Mouse (Mus musculus) midbrain, embryonic 15.5 days (tissue): ENCODE measurements around the gene AC134908.4. TPM values are rescaled to one million over a fixed set of nuclear protein-coding genes. Genes with fewer than 3 reads are reported as not detected.

Source experiments
- ATAC-seq: fragments of 200-750 bp; cut with Nextera tagmentation; replicated peaks from 2 replicates; pipeline ENCODE4 v1.8.0; 2017; ENCODE audit warnings: moderate TSS enrichment
- H3K27ac ChIP-seq: fragments of 300-500 bp; sonication (generic); 2 replicates; pipeline ENCODE4 v1.5.1; 2015; ENCODE audit warnings: mild to moderate bottlenecking, inconsistent platforms
- H3K27me3 ChIP-seq: fragments of 300-500 bp; sonication (generic); replicated peaks from 2 replicates; pipeline ENCODE4 v1.6.1; 2015; ENCODE audit warnings: inconsistent platforms
- H3K36me3 ChIP-seq: fragments of 300-500 bp; sonication (generic); replicated peaks from 2 replicates; pipeline ENCODE4 v1.6.1; 2015; ENCODE audit warnings: inconsistent platforms
- H3K4me1 ChIP-seq: fragments of 300-500 bp; sonication (generic); 2 replicates; pipeline ENCODE4 v1.6.1; 2015; ENCODE audit warnings: inconsistent platforms
- H3K4me2 ChIP-seq: fragments of 300-500 bp; sonication (generic); 2 replicates; pipeline ENCODE4 v1.6.1; 2015; ENCODE audit warnings: inconsistent platforms, mild to moderate bottlenecking, moderate library complexity
- H3K4me3 ChIP-seq: fragments of 300-500 bp; sonication (generic); 2 replicates; pipeline ENCODE4 v1.5.1; 2015; ENCODE audit warnings: mild to moderate bottlenecking, inconsistent platforms
- H3K9ac ChIP-seq: fragments of 300-500 bp; sonication (generic); 2 replicates; pipeline ENCODE4 v1.6.1; 2015; ENCODE audit warnings: mild to moderate bottlenecking, inconsistent platforms
- H3K9me3 ChIP-seq: fragments of 300-500 bp; sonication (generic); 2 replicates; pipeline ENCODE4 v1.6.1; 2016; ENCODE audit warnings: inconsistent platforms
- WGBS: fragments of 180-500 bp; shearing (Covaris S2); methylation state at CpG from one replicate; pipeline ENCODE4 v1.1.7; 2015; ENCODE audit warnings: mixed read lengths; 5-methylcytosine and 5-hydroxymethylcytosine counted together
- polyA plus RNA-seq: library from polyadenylated mRNA; unstranded; fragments of >200 nt; fragmentation: Nextera tagmentation; extraction: Ambion mirVana; gene quantifications from 2 replicates; pipeline ENCODE4 v1.2.1, GENCODE M21; 2015

Gene AC134908.4
- polyA plus RNA-seq, result 1.3 TPM in 1 of 2 replicates, not detected in the other

GRCm38 (mm10) chr17:25795609-25796092 lies at the start of gene AC134908.4:
AC134908.4 (minus strand) TSS chr17:25795659.
- no peak for ATAC-seq
- peaks cover 52% of the 10 kb centered on the region for H3K4me1 ChIP-seq
- peak within 1 kb of the TSS; percentile 59 for H3K27ac ChIP-seq
- WGBS, result 7% methylated on average over 6 of the region's 6 CpGs
- H3K27me3 ChIP-seq, result no peaks in the 10 kb centered on the region; the same call in 1 of the 2 replicates
- no peaks in the 10 kb centered on the region for H3K36me3 ChIP-seq
- no peaks in the 10 kb centered on the region for H3K9me3 ChIP-seq
- peak within 1 kb of the TSS; percentile 48 for H3K9ac ChIP-seq
- H3K4me3 ChIP-seq, result peak within 1 kb of the TSS; percentile 57
- peak within 1 kb of the TSS; percentile 92 for H3K4me2 ChIP-seq

- H3K4me3 ChIP-seq, result peak within 1 kb of the TSS; percentile 87
- WGBS, result 2% methylated on average over 21 of the region's 21 CpGs
- peaks cover 18% of the 10 kb centered on the region for H3K4me1 ChIP-seq
- H3K4me2 ChIP-seq, result peak within 1 kb of the TSS; percentile 90
- H3K9ac ChIP-seq, result peak within 1 kb of the TSS; percentile 80
- no peaks in the 10 kb centered on the region for H3K27me3 ChIP-seq
- no peaks in the 10 kb centered on the region for H3K9me3 ChIP-seq
- ATAC-seq, result peak; percentile 94
- peaks cover 26% of the 10 kb centered on the region for H3K36me3 ChIP-seq
- peak within 1 kb of the TSS; percentile 74 for H3K27ac ChIP-seq
Measured at GRCm38 (mm10) chr17:25844396-25844901, 49.0 kb upstream of the AC134908.4 start, which contains the start of gene Rhot2. Rhot2 (minus strand) TSS chr17:25844851.

GRCm38 (mm10) chr17:25843636-25844395 lies 48.4 kb upstream of the AC134908.4 start:
- Histone ChIP-seq H3K4me2 (peak overlapping the region; percentile 90), H3K4me1 (peaks cover 18% of the 10 kb centered on the region), H3K27ac (peak overlapping the region; percentile 74), H3K9ac (peak overlapping the region; percentile 80), H3K9me3 (no peaks in the 10 kb centered on the region), H3K27me3 (no peaks in the 10 kb centered on the region), H3K36me3 (peaks cover 29% of the 10 kb centered on the region), H3K4me3 (peak overlapping the region; percentile 87)
- WGBS, result 4% methylated on average over 38 of the region's 38 CpGs
- peak; percentile 27 for ATAC-seq

- H3K4me2 ChIP-seq, result peak overlapping the region; percentile 90
- H3K9me3 ChIP-seq, result no peaks in the 10 kb centered on the region
- no peaks in the 10 kb centered on the region for H3K27me3 ChIP-seq
- H3K4me1 ChIP-seq, result peaks cover 20% of the 10 kb centered on the region
- no peak overlapping the region for H3K27ac ChIP-seq
- peak overlapping the region; percentile 87 for H3K4me3 ChIP-seq
- peak overlapping the region; percentile 23; the same call in 1 of the 2 replicates for H3K9ac ChIP-seq
- no peak for ATAC-seq
- WGBS, result 89% methylated on average over 4 of the region's 4 CpGs
- H3K36me3 ChIP-seq, result peaks cover 29% of the 10 kb centered on the region
Measured at GRCm38 (mm10) chr17:25843122-25843521, 47.7 kb upstream of the AC134908.4 start.

GRCm38 (mm10) chr17:25842509-25842908 lies 47.0 kb upstream of the AC134908.4 start:
- H3K4me1 ChIP-seq, result peaks cover 26% of the 10 kb centered on the region
- no peak overlapping the region for H3K9ac ChIP-seq
- WGBS, result 78% methylated on average over 3 of the region's 3 CpGs
- no peak for ATAC-seq
- no peak overlapping the region for H3K4me2 ChIP-seq
- H3K4me3 ChIP-seq, result no peak overlapping the region
- peaks cover 29% of the 10 kb centered on the region for H3K36me3 ChIP-seq
- no peak overlapping the region for H3K27ac ChIP-seq
- no peaks in the 10 kb centered on the region for H3K9me3 ChIP-seq
- H3K27me3 ChIP-seq, result no peaks in the 10 kb centered on the region

GRCm38 (mm10) chr17:25841117-25841880 lies 45.8 kb upstream of the AC134908.4 start, which contains the start of gene Gm20683:
Gm20683 (minus strand) TSS chr17:25841763.
- Histone ChIP-seq H3K36me3 (peaks cover 29% of the 10 kb centered on the region), H3K27me3 (no peaks in the 10 kb centered on the region), H3K9me3 (no peaks in the 10 kb centered on the region), H3K4me1 (peaks cover 38% of the 10 kb centered on the region), H3K27ac (no peak within 1 kb of the TSS), H3K4me3 (no peak within 1 kb of the TSS), H3K9ac (no peak within 1 kb of the TSS), H3K4me2 (no peak within 1 kb of the TSS)
- ATAC-seq, result no peak
- 96% methylated on average over 22 of the region's 22 CpGs for WGBS

DNA sequence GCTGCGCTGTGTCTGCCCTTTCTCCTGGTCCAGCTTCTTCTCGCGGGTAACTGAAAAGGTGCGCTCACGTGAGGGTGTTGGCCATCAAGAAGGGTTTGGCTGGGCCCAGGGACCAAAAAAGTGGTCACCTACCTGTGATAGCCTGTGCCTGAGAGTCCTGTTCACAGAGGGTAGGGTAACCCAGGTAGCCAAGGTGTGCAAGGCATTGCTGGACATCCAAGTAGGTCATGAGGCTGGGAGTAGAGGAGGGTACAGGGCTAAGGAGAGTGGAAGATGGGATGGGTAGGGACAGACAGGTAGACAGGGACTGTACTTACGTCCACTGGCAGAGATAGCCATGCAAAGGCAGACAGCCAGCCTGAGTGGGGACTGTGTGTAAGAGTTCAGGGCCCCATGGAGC lies 45.1 kb upstream of the AC134908.4 start:
- H3K27ac ChIP-seq, result no peak overlapping the region
- H3K36me3 ChIP-seq, result peaks cover 29% of the 10 kb centered on the region
- no peaks in the 10 kb centered on the region for H3K27me3 ChIP-seq
- ATAC-seq, result no peak
- WGBS, result 96% methylated on average over 6 of the region's 6 CpGs
- no peak overlapping the region for H3K9ac ChIP-seq
- H3K4me1 ChIP-seq, result peaks cover 46% of the 10 kb centered on the region
- H3K4me3 ChIP-seq, result no peak overlapping the region
- no peaks in the 10 kb centered on the region for H3K9me3 ChIP-seq
- no peak overlapping the region for H3K4me2 ChIP-seq

GRCm38 (mm10) chr17:25839455-25840235 lies 44.2 kb upstream of the AC134908.4 start:
- Histone ChIP-seq H3K27ac (no peak overlapping the region), H3K4me1 (peaks cover 50% of the 10 kb centered on the region), H3K4me3 (no peak overlapping the region), H3K27me3 (no peaks in the 10 kb centered on the region), H3K4me2 (no peak overlapping the region), H3K9me3 (no peaks in the 10 kb centered on the region), H3K36me3 (peaks cover 29% of the 10 kb centered on the region), H3K9ac (no peak overlapping the region)
- no peak for ATAC-seq
- WGBS, result 88% methylated on average over 14 of the region's 14 CpGs

DNA sequence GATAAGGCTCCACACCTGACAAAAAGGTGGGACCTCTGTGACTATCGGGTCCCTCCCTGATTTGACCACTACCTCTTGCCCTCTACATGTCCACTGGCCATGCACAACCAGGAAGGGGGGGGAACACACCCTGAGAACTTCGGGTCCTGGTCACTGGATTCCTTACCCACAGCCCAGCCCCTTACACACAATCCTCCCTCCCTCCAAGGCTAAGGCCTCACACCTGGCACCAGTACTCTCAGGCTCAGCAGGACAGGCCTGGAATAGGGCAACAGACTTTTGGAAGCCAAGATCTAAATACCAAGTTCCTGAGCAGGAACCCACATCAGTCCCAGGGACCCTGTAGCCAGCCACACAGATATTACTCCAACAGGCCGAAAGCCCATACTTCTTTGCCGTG lies 43.4 kb upstream of the AC134908.4 start:
- Histone ChIP-seq H3K27me3 (no peaks in the 10 kb centered on the region), H3K27ac (no peak overlapping the region), H3K4me1 (peaks cover 55% of the 10 kb centered on the region), H3K4me3 (no peak overlapping the region), H3K36me3 (peaks cover 29% of the 10 kb centered on the region), H3K4me2 (no peak overlapping the region), H3K9ac (no peak overlapping the region), H3K9me3 (no peaks in the 10 kb centered on the region)
- no peak for ATAC-seq
- 93% methylated on average over 4 of the region's 4 CpGs for WGBS

DNA sequence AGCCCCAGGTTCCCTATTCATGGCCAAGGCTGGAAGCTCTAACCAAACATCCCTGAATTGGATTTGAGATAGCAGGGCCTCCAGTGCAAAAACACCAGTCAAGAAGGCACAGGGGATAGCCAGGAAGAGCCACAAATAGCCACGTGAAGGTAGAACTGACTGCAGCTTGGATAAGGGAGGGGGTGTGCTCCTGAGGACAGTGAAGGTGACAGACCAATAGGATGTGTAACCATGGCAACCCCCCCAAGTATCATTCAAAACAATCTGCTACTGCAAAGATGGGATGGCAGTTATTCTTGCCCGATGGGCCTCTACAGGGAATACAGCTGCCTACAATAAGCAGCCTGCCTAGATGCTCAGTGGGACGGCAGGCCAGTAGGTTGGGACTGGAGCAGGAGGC lies 42.1 kb upstream of the AC134908.4 start:
- no peak overlapping the region; the same call in 1 of the 2 replicates for H3K4me3 ChIP-seq
- 12% methylated on average over 3 of the region's 3 CpGs for WGBS
- peaks cover 49% of the 10 kb centered on the region for H3K4me1 ChIP-seq
- H3K36me3 ChIP-seq, result peaks cover 29% of the 10 kb centered on the region
- H3K9me3 ChIP-seq, result no peaks in the 10 kb centered on the region
- H3K27me3 ChIP-seq, result no peaks in the 10 kb centered on the region
- peak overlapping the region; percentile 82 for H3K27ac ChIP-seq
- peak overlapping the region; percentile 80 for H3K4me2 ChIP-seq
- no peak for ATAC-seq
- H3K9ac ChIP-seq, result peak overlapping the region; percentile 70

- Histone ChIP-seq H3K9ac (peak within 1 kb of the TSS; percentile 70), H3K36me3 (peaks cover 27% of the 10 kb centered on the region), H3K4me2 (peak within 1 kb of the TSS; percentile 80), H3K9me3 (no peaks in the 10 kb centered on the region), H3K27me3 (no peaks in the 10 kb centered on the region), H3K4me1 (peaks cover 51% of the 10 kb centered on the region), H3K27ac (peak within 1 kb of the TSS; percentile 82), H3K4me3 (peak within 1 kb of the TSS; percentile 48)
- peak; percentile 32 for ATAC-seq
- WGBS, result under 1% methylated on average over 29 of the region's 29 CpGs
Measured at GRCm38 (mm10) chr17:25837076-25837410, 41.6 kb upstream of the AC134908.4 start, which contains the start of gene Rhbdl1. Rhbdl1 (minus strand) TSS chr17:25837295.
